Mouse (Mus musculus) granulocyte monocyte progenitor cell, adult 5-6 weeks (primary cell): Measurements from ENCODE around the gene Ankrd33b. TPM values are rescaled to one million over a fixed set of nuclear protein-coding genes. Genes with fewer than 3 reads are reported as not detected.
A peak's percentile ranks its signal among the peaks of the same experiment; 100 is the strongest.

Experiments used
- ATAC-seq: replicated peaks from 2 replicates; pipeline ENCODE4 v1.8.0; 2016; ENCODE audit warnings: mild to moderate bottlenecking, moderate TSS enrichment, inconsistent platforms; ENCODE audit not compliant: poor library complexity, severe bottlenecking
- total RNA-seq, 2 experiments: library from RNA; stranded (forward) in 1 of 2; stranded (reverse) in 1 of 2; fragments of 200-712, 200-1000 nt in 1 of 2; fragments of >200 nt in 1 of 2; fragmentation: Nextera tagmentation in 1 of 2; gene quantifications; 2 replicates each; pipeline ENCODE4 v1.2.3; 2014 to 2017

Ankrd33b gene
- total RNA-seq, 2 experiments from 2014 or later = 0.10 to 0.11 TPM

GRCm38 (mm10) chr15:31248882-31249281 is 118.6 kb downstream of the Ankrd33b start:
- peak; percentile 56 for ATAC-seq

GRCm38 (mm10) chr15:31247035-31247434 is 120.5 kb downstream of the Ankrd33b start:
- ATAC-seq = no peak

- ATAC-seq = no peak
These were observed 121.6 kb downstream of the Ankrd33b start for GRCm38 (mm10) chr15:31245934-31246333.

GRCm38 (mm10) chr15:31244696-31245445 is 122.7 kb downstream of the Ankrd33b start:
- ATAC-seq = no peak

- ATAC-seq = no peak
These were observed 124.3 kb downstream of the Ankrd33b start for GRCm38 (mm10) chr15:31243260-31243659.

Other genes with a start within 250 kb of the Ankrd33b start
- gene Dap, start 143.4 kb downstream of the Ankrd33b start, total RNA-seq (2014; fragmentation: Nextera tagmentation) = 128 and 157 TPM in 2 replicates
- gene Dap, start 143.4 kb downstream of the Ankrd33b start, total RNA-seq (2017) = 87.6 and 117 TPM in 2 replicates
- gene Ropn1l, start 86.0 kb upstream of the Ankrd33b start, total RNA-seq (2014; fragmentation: Nextera tagmentation) = 1.9 and 6.3 TPM in 2 replicates
- not detected in 2 replicates for gene Ropn1l, start 86.0 kb upstream of the Ankrd33b start, total RNA-seq (2017)
- 27.1 and 34.2 TPM in 2 replicates for gene March6, start 163.3 kb upstream of the Ankrd33b start, total RNA-seq (2014; fragmentation: Nextera tagmentation)
- gene March6, start 163.3 kb upstream of the Ankrd33b start, total RNA-seq (2017) = 26.4 and 30.3 TPM in 2 replicates
- gene Cmbl, start 197.7 kb upstream of the Ankrd33b start, total RNA-seq (2014; fragmentation: Nextera tagmentation) = not detected in 2 replicates
- not detected in 2 replicates for gene Cmbl, start 197.7 kb upstream of the Ankrd33b start, total RNA-seq (2017)
- gene Cct5, start 234.1 kb upstream of the Ankrd33b start, total RNA-seq (2014; fragmentation: Nextera tagmentation) = 412 and 454 TPM in 2 replicates
- 535 and 555 TPM in 2 replicates for gene Cct5, start 234.1 kb upstream of the Ankrd33b start, total RNA-seq (2017)
- 8.6 and 13.0 TPM in 2 replicates for gene Fam173b, start 234.1 kb upstream of the Ankrd33b start, total RNA-seq (2014; fragmentation: Nextera tagmentation)
- gene Fam173b, start 234.1 kb upstream of the Ankrd33b start, total RNA-seq (2017) = 7.7 and 11.1 TPM in 2 replicates